Mouse (Mus musculus) common myeloid progenitor, adult 5-6 weeks (primary cell): Measurements from ENCODE around the gene Hoxb8. TPM values are rescaled to one million over a fixed set of nuclear protein-coding genes. Genes with fewer than 3 reads are reported as not detected.

ENCODE experiments used
- ATAC-seq: replicated peaks from 2 replicates; pipeline ENCODE4 v1.8.0; 2016; ENCODE audit warnings: low read depth, mild to moderate bottlenecking, moderate TSS enrichment, inconsistent platforms; ENCODE audit not compliant: poor library complexity, severe bottlenecking
- total RNA-seq: library from RNA; stranded (forward); fragments of 200-1000, 187-1606 nt; gene quantifications from 2 replicates; pipeline ENCODE4 v1.2.3, GENCODE M21; 2017

Hoxb8 gene
- total RNA-seq, 1 experiment from 2014 or later = not detected

DNA sequence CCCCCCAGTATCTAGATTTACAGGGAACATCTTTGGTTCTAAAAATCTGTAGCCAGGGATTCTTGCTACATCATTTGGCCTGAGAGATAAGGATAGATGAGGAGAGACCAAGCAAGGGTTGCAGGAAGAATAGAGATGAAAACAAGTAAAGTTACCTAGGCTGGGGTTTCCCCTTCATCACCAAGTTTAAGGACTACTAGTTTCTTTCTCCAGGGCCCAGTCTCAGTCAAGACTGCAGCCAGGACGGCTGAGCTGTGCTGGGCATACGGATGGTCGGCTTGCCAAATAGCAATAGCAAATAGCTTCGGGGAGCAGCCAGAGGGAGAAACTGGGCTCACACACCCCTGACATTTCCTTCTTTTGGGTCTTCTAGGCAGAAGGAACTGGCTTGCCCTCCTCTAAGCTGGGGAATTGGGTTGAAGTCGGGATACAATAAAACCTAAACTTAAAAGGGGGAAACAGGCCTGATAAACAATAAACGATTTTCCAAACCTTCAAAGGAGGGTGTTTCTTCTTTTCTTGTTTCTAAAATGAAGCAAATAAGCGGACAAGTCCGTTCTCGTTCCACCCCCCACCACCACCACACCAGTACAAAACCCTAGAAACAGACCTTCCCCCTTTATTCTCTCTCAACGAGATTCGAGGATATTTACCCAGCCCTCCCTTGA lies 16.4 kb downstream of the Hoxb8 start:
- ATAC-seq = no peak

DNA sequence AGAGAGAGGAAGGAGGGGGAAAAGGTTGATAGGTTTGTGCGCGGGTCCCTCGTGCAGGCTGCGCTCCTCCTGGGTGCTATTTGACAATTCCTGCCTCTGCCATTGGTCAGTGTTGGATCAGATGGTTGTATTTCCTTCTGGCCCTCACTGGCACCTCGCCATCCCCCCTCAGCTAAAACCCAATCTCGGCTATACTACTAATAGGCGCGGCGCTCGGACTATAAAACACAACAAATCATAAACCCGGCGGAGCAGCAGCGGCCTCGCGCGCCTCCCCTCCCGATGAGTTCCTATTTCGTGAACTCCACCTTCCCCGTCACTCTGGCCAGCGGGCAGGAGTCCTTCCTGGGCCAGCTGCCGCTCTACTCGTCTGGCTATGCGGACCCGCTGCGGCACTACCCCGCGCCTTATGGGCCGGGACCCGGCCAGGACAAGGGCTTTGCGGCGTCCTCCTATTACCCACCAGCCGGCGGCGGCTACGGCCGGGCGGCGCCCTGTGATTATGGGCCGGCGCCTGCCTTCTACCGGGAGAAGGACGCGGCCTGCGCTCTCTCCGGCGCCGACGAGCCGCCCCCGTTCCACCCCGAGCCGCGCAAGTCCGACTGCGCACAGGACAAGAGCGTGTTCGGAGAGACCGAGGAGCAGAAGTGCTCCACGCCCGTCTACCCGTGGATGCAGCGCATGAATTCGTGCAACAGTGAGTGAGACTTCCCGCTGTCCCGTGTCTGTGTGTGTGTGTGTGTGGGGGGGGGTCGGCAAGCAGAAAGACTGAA lies 17.4 kb downstream of the Hoxb8 start:
- no peak for ATAC-seq

GRCm38 (mm10) chr11:96299781-96300180 lies 18.1 kb downstream of the Hoxb8 start:
- ATAC-seq = no peak

GRCm38 (mm10) chr11:96300354-96301063 lies 18.8 kb downstream of the Hoxb8 start:
- 0 out of 2 replicates have a peak, but pooled peaks have one; percentile 12 for ATAC-seq

- ATAC-seq = no peak
These were observed 19.3 kb downstream of the Hoxb8 start for GRCm38 (mm10) chr11:96301064-96301431.

GRCm38 (mm10) chr11:96301837-96302236 lies 20.1 kb downstream of the Hoxb8 start:
- ATAC-seq = no peak

DNA sequence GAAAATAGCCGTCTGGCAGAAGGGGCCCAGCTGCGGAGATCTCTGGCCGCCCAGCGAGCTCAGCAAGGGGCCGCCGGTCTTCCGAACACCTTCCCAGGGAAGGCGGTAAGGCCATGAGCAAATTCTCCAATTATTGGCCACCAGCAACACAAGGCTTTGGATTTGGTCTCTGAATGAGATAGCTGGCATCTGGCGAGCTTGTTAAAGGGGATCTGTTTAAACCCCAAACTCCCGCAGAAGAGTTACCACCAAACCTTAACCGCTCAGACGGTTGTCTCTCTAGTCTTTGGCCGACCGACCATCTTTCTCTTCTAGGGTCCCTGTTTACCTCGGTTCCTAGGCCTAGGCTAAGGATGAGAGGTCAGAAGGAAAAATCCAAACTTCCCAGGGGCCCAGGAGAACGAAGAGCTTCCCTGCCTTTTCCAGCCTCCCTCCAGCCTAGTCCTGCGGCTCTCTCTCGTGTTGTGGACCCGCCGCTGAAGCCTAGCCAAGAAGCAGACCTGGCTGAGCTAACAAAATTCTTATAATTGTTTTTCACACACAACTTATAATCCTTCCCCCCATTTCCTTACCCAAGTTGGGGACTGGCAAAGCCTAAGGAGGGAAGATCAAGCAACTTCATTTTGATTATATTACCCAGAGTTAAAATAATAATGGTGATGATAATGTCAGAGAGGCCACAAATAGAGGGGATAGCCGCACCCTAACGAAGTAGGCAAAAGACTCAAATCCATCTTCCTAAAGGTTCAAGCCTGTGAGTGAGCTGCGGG lies 20.9 kb downstream of the Hoxb8 start:
- no peak for ATAC-seq

DNA sequence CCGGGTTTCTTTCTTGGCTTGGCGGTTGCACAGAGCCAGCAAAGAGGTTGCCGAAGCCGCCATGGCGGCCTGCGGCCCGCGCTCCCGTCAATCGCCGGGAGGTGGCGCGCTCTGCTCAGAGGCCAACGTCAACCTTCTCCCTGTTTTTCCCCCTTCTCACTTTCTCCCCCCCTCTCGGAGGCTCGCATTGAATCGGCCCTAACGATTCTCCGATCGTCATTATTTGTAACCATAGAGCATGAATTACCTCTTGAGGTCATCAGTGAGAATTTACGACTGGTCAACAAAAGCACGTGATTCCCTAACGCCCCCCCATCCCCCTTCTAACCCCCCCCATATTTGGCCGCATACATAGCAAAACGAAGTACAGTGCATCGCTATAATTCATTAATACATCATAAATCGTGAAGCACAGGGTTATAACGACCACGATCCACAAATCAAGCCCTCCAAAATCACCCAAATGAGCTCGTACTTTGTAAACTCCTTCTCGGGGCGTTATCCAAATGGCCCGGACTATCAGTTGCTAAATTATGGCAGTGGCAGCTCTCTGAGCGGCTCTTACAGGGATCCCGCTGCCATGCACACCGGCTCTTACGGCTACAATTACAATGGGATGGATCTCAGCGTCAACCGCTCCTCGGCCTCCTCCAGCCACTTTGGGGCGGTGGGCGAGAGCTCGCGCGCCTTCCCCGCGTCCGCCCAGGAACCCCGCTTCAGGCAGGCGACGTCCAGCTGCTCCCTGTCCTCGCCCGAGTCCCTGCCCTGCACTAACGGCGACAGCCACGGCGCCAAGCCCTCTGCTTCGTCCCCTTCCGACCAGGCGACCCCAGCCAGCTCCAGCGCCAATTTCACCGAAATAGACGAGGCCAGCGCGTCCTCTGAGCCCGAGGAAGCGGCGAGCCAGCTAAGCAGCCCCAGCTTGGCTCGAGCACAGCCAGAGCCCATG lies 21.7 kb downstream of the Hoxb8 start, which contains the start of gene Hoxb5:
TSS of gene Hoxb5 (plus strand) at position 186 of the 949 bp plus-strand sequence.
- ATAC-seq = peak; percentile 78

- ATAC-seq = no peak
These were observed 22.9 kb downstream of the Hoxb8 start for GRCm38 (mm10) chr11:96304381-96305195.

GRCm38 (mm10) chr11:96305505-96306182 lies 23.9 kb downstream of the Hoxb8 start:
- ATAC-seq = no peak

GRCm38 (mm10) chr11:96306183-96306907 lies 24.6 kb downstream of the Hoxb8 start:
- ATAC-seq = no peak

DNA sequence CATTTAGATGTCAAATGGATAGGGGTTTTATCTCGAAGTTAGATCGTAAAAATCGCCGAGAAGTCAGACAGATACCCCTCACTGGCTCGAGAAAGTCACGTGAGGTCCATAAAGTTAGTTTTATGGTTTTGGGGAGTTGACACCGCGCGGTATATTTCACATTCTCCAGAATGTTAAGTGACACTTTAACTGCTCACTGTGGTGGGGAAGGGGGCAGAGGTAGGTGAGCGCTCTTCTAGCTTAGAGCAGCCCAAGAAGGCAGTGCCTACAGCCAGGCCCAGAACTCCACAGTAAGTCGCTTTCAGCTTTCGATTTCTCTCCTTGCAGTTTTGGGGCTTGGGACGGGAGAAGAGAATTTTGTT lies 25.2 kb downstream of the Hoxb8 start:
- no peak for ATAC-seq

GRCm38 (mm10) chr11:96308763-96309162 lies 27.1 kb downstream of the Hoxb8 start:
- ATAC-seq = no peak

DNA sequence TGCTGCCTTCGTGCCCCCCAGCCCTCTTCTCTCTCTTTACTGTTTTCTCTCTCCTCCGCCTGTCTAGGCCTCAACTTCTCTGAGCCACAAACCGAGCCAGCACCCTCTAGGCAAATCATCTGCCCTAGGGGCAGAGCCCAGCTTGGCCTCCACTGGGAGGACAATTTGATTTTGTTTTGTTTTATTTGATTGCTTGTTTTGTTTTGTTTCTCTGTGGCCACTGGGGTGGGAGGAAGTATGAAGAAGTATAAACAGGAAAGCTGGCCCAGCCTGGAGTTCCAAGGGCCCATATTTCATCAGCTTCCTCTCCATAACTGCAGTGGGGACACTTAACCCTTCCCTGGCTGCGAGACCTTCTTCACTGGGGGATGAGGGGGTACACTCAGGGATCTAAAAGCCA lies 27.6 kb downstream of the Hoxb8 start:
- no peak for ATAC-seq

GRCm38 (mm10) chr11:96310183-96310938 lies 28.7 kb downstream of the Hoxb8 start:
- ATAC-seq = no peak

- ATAC-seq = 0 out of 2 replicates have a peak, but pooled peaks have one; percentile 7
These were observed 29.4 kb downstream of the Hoxb8 start for GRCm38 (mm10) chr11:96311097-96311496.
